Mouse (Mus musculus) retina, postnatal 7 days (tissue): ENCODE measurements around the gene Abca1.

Experiments used
- DNase-seq: peaks from one replicate; pipeline ENCODE4 v3.0.0-alpha.2; 2012; ENCODE audit warnings: low read depth, low spot score

Abca1 gene

DNA sequence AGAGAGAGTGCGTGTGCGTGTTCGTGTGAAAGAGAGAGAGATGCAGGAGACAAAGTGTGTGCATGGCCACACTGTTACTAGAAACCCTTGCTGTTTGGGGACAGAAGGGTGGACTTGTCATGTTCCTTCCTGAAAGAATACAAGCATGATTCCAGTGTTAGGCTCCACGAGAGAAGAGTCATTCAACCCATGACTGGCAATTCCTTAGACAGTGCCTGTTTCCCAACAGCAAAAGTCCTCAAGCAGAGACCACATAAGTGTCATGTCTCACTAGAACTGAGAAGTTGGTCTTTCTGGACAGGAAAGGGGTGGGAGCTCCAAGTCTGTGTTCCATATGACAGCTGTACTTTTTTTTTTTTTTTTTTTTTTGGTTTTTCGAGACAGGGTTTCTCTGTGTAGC lies 10.1 kb downstream of the Abca1 start:
- DNase-seq = no peak

DNA sequence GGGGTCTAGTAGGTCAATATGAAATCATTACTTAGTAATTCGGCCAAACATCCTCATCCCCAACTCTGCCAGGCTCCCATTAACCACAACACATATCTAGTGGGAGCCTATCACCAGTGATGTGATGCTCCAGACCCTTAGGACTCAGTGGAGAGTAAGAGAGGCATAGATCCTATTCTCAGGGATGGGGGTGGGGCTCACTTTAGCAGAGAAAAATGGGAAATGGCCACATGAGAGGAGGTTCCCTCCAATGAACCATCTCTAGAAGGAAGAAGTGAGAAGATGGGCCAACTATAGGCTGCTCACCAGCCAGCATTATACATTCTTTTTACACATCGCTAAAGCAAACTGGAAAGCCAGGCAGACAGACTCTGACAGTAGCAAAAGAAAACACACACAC lies 10.9 kb downstream of the Abca1 start:
- DNase-seq = no peak

DNA sequence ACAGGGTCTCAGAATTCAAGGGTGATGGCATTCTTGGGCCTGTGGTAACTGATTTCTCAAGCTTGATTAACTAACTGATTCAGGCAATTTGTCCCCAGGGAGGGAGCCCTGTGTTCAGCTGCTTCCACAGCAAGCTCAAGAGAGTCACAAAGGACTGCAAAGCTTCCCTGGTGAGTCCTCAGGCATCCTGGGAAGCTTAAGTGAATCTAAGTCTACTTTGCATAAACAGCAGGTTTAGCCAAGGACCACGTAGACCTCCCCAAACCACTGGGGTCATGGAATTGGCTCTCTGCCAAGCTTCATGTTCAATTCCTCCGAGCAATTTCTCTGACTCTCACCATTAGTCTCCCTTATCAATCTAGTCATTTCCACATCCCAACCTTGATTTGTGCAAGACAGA lies 12.2 kb downstream of the Abca1 start:
- DNase-seq = no peak

DNA sequence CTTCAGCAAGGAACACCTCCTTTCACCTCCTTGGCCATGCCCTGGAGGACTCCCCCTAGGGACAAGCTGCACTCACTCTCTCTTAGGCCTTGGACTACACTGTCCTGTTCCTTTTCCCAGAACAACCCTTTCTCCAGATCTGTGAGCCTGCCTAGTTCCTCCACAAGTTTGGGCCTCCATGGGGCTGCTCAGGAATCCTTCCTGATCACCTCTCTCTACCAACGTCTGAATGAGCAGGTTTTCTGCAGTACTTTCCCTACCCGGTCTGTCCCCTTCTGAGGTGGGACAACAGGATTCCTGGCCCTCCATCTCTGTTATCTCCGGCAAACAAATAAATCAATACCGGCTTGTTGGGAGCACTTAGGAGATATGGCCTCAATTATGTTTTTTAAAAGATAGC lies 12.6 kb downstream of the Abca1 start:
- no peak for DNase-seq

DNA sequence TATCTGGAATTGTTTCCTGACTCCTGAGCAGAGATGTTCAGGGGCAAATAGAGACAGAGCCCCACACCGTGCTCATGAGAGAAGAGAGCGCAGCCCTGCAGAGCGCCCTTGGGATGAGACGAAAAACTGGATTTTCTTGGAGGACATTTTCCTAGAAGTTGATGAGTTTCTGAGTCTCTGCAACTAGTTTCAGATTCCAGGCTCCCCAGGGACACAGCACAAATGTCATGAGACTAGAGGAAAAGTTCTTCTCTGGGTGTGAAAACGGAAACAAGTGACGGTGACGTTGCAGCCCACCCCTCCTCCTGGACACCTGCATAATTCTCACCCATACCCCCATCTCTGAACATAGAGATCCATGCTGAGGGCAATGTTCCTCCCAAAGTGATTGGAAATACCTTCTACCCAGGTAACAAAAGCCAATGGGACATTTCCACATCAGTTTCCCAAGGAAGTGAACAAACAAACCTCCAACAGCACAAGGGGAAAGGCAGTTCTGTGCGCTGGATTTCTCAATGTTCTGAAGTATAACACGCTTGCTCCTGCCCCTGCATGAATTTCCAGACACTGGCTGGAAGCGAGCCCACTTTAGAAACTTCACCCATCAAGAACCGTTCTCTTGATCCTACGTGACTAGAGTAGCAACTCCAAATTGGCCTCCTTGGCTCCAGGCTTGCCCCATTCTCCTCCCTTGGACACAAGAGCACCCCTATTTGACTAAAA lies 13.3 kb downstream of the Abca1 start:
- DNase-seq = no peak

DNA sequence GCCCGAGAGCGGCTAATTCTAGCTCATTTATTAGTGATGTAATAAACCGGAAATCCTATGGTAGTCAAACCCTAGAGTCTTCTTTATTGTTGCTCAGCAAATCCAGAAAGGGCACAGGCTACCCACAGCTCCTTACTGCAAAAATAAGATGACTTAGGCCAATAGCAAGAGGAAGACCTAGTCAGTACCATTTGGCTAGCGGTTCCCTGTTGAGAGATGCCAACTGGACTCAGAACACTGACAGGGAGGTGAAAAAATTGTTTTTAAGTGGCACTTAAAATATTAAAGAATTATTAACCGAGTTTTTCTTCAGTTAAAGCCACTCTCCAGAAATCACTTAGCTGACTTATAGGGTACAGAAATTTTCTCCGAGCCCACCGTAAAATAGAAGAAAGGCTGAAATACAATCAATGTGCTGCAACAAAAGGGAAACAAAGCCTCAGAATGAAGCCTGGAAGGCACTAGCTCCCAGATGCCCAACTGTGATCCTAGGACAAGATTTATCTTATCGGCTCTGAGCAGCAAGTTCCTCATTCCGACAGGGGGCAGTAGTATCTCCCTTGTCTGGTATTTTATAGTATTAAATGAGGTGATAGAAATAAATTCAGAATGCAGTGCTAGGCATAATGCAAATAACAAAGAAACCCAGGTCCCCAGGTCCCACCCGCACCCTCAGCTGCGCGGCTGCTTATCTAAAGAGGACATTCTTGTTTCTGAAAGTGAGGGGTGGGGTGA lies 14.1 kb downstream of the Abca1 start:
- DNase-seq = no peak

DNA sequence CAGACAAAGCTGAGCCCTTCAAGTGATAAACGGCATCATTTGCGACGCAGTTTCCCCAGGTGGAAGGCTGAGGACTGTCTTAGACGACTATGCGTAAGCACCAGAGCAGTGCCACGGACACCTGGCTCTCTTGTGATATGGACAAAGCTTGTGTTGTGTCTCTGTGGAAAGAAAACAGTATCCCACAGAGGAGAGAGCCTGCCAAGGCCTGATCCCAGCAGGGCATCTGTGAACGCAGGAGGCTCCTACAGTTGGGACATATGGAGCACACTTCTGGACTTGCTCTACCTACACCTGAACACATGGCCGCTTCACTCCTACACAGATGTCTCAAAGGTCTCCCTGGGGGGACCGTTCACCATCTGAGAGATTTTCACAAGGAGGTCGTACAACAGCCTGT lies 15.1 kb downstream of the Abca1 start:
- no peak for DNase-seq

DNA sequence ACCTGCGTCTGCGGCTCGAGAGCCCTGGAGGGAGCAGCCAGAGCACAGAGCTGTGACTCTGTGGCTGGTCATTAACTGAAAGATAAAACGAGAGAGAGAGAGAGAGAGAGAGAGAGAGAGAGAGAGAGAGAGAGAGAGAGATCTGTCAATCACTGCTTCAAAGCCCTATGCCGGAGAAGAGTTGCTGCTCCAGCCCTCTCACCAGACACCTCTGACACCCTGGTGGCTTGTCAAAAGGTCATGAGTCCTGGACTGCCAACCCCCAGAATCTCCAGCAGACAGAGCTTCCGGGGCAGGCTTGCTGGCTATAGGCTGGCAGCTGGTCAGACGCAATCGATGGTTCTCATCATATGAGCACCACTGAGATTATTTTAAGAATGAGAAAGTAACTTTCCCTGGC lies 15.7 kb downstream of the Abca1 start:
- no peak for DNase-seq

DNA sequence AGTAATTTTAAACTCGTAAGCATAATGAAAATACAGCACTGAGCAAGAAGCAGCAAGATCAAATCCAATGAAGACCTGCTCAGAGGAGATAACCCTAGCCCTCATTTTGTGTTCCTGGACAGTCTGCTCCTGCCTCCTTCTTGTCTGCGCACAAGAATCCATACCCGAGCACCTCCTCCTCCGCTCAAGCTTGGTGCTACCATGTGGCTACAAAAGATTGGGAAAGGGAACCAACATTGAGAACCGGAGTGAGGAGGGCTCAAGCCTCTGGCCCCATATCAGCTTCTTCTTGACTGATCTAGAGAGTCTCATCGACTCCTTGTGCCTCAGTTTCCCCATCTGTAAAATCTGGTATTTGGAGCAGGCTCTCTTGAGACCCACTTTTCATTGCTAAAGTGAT lies 19.0 kb downstream of the Abca1 start:
- DNase-seq = no peak

DNA sequence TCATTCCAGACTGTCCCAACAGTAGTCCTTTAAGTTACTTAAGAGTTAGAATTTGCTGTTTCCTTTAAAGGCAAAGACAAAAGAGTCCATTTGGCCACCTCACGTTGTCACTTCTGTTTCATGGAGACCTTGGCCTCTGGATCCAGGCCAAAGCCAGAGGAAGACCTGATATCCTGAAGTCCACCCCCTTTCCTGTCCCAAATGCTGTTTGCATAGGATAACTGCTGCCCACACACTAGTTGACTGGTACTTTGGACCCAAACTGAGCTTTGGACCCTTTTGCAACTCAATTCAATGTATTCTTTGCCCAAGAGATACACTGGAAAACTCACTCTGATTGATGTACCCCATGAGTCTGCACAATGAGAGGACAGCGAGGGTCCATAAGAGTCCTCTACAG lies 20.2 kb downstream of the Abca1 start:
- no peak for DNase-seq

DNA sequence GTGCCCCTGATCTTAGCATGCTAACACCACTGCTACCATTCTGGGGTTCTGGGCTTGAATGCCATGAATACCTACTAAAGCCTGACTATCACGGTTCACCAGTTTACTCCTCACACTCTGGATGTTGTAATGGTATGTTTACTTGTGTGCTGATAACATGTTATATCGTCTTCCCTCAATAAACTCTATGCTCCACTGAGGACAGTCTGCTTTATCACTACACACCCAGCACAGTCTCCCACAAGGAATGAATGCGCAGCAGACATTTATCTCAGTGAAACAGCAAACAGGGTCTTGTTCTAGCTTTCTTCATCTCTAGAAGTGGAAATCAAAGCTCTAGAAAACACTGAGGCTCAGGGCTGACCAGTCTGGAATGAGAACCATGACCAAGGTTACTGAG lies 20.7 kb downstream of the Abca1 start:
- no peak for DNase-seq

DNA sequence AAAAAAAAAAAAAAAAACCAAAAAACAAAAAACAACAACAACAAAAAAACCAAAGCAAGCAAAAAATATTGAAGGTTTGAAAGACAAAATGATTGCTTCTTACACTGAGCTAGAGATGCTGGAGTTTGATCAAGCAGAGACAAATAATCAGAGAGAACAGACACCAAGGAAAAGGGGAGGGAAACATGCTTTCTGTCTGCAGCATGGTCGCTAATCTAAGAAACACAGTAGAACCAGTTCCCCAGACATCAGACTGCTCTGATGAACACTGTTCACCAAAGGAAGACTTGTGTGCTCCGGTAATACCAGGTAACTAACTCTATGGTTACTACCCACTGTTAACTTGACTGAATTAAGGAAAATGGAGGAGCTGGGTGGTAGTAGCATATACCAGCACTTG lies 22.6 kb downstream of the Abca1 start:
- no peak for DNase-seq

DNA sequence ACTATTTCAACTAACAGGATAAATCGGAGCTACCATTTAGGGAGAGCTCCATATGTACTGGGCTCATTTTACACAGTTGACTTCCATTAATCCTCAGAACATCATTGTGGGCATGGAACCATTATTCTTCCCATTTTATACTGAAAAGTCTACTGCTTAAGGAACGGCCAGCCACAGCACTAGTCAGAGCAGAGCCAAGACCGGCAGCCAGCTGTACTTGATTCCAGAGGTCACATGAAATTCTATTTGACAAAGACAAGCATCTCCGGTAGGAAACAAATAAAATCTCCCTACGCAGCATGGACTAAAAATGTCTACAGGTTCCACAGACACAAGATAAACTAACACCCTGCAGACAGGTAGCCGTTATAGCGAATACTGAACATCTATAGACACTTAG lies 24.9 kb downstream of the Abca1 start:
- no peak for DNase-seq

DNA sequence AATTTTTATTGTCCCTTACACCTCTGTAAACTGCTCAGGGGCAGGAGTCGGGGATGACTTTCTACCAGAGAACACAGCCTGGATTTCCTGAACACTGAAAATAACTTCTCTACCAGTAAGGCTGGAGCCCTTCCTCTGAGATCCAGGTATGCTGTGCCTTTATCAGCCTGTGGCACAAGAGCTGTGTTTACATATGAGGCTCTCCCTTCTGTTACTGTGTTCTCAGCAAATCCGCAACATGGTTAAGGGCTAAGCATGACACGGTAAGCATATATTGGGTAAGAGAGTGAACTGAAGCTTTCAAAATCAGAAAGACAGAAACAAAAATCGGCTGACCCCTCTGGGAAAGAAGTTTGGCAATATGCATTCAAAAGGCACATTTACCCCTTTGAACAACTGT lies 25.7 kb downstream of the Abca1 start:
- DNase-seq = no peak

DNA sequence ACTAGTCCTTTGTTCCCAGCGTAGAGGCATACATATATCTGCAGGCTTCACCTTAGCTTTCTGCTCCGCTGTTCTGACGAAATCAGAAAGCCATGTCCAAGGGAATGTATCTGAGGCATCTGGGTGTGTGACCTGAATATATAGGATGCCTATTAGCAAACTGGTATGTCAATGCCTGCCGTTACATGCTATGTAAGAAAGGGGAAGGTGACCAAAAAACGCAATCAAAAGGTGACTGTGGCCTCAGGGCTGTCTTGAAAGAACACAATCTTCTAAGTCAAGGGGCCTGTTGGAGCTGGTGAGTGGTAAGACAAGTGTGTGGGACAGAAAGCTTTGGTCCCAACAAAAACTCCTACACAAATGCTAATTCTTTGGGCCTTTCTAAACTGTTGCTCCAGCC lies 28.2 kb downstream of the Abca1 start:
- DNase-seq = no peak

DNA sequence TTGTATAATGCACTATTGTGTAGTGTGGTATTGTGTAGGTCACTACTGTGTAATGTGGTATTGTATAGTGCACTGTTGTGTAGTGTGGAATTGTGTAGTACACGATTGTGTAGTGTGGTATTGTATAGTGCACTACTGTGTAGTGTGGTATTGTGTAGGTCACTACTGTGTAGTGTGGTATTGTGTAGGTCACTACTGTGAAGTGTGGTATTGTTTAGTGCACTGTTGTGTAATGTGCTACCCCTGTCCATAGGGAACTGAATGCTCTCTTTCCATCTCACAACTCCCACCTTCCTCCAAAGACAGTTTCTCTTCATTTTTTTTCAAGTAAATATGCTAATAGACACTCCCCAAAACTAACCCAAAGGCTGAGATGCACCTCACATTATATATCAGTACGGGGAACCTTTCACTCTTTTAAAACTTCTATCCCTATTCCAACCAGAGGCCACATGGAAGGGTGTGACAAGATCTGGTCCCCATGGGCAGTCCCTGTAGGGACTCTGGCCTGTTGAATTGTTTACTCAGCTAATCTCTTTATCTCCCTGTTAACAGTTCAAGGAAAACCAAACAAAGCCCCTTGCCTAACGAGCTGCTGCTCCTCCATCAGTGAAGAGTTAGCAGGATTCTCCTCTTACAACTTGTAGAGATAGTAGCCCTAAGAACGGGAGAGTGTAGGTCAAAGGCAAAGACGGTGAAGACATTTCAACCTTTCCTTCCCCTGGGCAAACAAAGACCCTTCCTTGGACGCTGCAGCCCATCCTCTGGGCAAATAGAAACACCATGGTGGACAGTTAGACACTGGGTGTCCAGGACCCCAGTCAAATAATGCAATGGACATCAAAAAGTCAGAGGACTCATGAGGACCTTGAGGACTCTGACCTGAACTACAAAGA lies 28.8 kb downstream of the Abca1 start:
- DNase-seq = no peak

DNA sequence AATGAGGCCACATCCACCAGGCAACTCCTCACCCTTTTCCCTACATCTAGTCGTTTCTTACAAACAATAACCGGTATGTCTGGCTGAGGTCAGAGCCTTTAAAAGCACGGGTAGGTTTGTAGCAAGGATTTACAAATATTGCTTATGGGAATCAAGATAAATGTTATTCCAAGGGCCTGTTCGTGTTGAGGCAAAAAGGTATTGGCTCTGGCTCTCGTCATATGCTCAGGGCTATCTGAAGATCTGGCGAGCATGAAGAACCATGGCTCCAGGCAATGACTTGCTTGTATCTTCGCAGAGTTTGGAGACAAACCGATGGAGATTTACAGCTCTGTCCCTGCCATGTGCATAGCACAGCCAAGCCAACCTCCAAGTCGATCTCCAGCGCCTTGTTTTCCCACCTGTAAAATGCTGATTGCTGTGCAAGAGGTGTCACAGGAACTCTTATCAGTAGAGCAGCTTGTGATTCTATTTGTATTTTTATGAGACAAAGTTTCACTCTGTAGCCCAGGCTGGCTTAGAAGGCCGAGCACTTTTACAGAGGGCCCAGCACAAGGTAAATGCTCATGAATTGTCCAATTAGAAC lies 29.9 kb downstream of the Abca1 start:
- DNase-seq = no peak

DNA sequence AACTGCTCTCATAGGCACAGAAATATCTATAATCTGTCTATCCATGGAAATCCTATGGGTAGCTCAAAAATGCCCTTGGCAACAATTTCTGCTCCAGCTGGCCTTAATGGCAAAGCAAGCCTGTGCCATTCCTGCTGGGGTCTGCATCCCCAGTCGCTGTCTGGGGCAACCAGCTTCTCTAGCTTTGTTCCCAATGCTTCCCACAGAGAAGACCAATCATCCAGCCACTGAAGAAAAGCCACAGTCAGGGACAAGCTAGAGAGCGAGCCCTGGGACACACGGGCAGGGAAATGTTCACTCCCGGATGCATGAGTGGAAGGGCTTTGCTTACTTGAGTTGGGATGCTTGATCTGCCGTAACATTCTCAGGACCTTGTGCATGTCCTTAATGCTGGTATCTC lies 32.4 kb downstream of the Abca1 start:
- no peak for DNase-seq

DNA sequence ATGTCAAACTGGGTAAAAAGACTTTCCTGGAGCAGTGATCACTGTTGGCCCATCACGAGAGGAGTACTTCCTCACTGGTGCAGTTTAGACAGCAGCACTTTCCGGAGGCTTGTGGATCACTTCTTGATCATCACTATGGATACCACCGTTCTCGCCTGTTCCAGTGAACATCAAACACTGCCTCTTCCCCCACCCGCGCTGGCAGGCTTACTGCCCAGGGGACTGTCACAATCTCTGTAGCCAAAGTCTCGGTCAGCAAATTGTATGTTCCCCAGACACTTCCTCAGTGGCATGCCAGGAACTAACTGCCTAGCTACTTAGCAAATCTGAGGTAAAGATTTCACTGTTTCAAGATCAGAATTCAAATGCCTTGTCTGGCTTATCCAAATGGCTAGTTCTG lies 32.9 kb downstream of the Abca1 start:
- no peak for DNase-seq

DNA sequence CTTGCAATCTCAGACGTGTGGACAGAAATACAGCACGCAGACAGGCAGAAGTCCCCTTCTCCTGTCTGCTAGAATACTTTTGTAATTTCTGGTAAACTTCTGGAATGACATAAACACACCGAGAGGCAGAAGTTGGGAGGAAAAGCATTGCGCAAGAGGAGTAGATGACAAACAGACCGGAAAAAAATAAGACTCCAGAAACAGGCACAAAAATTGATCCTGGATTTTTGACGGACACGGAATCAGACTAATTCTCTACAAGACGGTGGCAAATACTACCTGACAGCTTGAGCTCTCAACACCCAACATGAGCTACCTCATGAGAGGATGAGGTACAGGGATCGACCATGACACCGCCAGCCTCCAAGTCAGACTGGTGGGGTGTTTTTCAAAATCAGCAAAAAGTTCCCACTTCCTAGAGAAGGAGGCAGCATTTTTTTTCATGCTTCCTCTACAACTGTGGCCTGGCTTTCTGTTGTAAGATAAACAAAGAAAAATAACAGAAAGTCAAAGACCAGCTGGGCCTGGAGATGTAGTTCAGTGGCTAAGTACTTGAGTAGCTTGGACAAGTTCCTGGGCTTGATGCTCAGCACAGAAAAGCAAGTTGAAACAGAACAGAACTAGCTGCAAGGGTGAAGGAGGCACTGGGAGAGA lies 34.7 kb downstream of the Abca1 start:
- DNase-seq = no peak

DNA sequence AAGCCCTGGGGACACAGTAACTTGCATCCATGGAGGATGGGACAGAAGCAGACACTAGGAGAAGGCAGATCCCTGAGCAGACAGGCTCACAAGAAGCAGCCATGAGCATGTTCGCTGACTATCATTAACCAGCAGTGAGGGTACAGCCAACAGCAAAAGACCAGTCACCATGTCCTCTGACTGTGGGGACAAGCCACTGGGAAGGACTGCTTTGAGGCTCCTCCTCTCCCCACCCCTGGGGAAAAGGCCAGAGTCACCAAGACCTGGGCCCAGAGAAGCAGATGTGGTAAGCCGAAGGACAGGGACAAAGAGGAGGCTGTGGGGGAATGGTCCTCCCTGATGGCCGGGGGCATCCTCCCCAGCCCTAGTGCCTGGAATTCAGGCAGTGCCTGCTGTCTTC lies 37.4 kb downstream of the Abca1 start:
- no peak for DNase-seq
